Mouse (Mus musculus): ENCODE data around the gene Pecr. TPM values are rescaled to one million over a fixed set of nuclear protein-coding genes. Genes with fewer than 3 reads are reported as not detected.

Gene Pecr
- total RNA-seq, 2 experiments from 2014 or later = 16.6 to 18.9 TPM

DNA sequence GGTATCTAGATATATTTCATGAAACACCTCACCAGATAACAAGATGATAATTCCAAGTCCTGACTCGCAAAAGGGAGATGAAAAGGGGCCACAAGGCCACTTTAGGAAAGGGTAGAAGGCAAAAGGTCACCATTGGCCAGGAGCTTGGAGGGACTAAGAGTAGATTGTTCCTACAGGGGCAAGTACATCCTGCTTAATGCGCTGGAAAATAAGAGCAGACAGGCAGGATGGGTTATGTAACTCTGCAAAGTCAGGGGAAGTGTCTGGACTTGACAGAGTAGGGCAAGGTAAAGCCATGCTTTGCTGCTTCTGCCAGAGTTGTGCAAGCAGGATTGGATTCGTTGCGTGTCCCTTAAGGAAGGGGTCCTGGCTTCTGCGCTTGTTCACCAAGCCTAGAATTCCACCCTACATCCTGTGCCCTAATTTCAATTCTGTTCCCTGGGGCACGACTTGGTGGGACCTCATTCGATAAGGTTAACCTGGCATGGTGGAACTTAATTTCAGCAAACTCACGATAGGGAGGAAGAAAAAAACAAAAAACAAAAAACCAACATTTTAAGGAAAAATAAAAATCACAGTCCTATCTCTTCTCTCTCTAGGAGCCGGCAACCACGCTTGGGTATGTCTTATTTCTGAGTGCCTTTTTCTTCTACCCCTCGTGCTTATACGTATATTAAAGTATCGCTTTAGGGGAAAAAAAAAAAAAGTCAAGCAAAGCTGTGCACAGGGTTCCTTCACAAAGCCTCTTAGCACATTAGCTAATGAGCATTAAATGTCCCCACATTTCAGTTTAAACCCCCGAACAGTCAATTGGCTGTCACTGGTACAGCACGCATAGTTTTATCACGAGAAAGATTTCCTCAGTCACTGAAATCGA is 73.1 kb downstream of the Pecr start:
- intact Hi-C loops (cut with DNase I) = no loop called here
- no peak for DNase-seq

Other genes with a start within 250 kb of the Pecr start
- gene Mreg, start 72.0 kb downstream of the Pecr start, total RNA-seq (2021) = 10 to 100 TPM; 38.1 to 52.4 TPM
- gene Tmem169, start 55 bp upstream of the Pecr start, total RNA-seq (2021) = not detected
- 10 to 100 TPM; 15.4 to 19.8 TPM for gene Xrcc5, start 23.1 kb upstream of the Pecr start, total RNA-seq (2021)

Measured in gastrocnemius, postnatal 36 days (tissue).